ENCODE assay signal across 9 mouse cellular contexts in the genomic region with DNA sequence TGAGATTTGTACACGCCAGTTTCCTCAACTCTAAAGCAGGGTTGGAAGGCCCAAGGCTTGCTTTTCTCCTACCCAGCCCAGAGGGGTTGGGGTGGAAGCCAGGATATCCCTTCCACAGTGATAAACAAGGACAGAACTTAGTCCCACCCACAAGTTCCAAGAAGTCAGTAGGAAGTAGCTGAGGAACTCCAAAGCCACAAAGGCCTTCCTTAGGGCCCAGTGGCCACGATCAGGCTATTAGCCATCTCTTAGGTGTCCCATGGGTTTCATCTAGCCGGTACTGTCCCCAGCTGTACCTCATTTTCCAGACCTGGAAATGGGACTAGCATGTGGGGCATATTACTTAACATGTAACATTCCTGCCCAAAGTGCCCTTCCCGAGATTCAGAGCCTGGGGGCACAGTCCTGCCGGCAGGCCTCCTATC.
DNase-seq lines count a peak whose midpoint lies in the region; ATAC-seq and TF ChIP-seq lines count a peak whose summit lies in the region.
"Had no signal": no experiment of that assay in that cellular context is flagged by ENCODE, and none has a peak within 500 bp of the region (broad histone marks: within the 10 kb centered on the region; RNA-seq: fewer than 3 reads in every experiment).

No protein-coding gene starts in this region.

- WGBS in thymus, adult 2 months: 24% methylated on average over 5 of the region's 5 CpGs
- WGBS in heart, embryonic 16.5 days: 43% methylated on average over 5 of the region's 5 CpGs
- 13% methylated on average over 5 of the region's 5 CpGs for WGBS in limb, embryonic 14.5 days
- 59% methylated on average over 5 of the region's 5 CpGs for WGBS in stomach, embryonic 16.5 days

- H3K27me3 ChIP-seq in thymus, adult 2 months (ENCODE audit: control insufficient read depth, insufficient read depth, low read length): no peaks in the 10 kb centered on the region
- no peaks in the 10 kb centered on the region for H3K27me3 ChIP-seq in heart, embryonic 16.5 days (ENCODE audit: control insufficient read depth, insufficient read depth, low read length)
- H3K27me3 ChIP-seq in limb, embryonic 14.5 days (ENCODE audit: control insufficient read depth, insufficient read depth, low read length): no peaks in the 10 kb centered on the region
- no peaks in the 10 kb centered on the region for H3K27me3 ChIP-seq in stomach, embryonic 16.5 days (ENCODE audit: control insufficient read depth, insufficient read depth, low read length)

- H3K4me2 ChIP-seq in heart, embryonic 16.5 days (ENCODE audit: low read depth, low read length): no peak overlapping the region; the same call in 1 of the 2 replicates
- H3K4me2 ChIP-seq in limb, embryonic 14.5 days (replicated peaks; ENCODE audit: low read depth, low read length, severe bottlenecking): peak overlapping the region; percentile 29
- H3K4me2 ChIP-seq in stomach, embryonic 16.5 days (ENCODE audit: low read depth, low read length): no peak overlapping the region

- H3K9me3 ChIP-seq in heart, embryonic 16.5 days (replicated peaks; ENCODE audit: control insufficient read depth, low read length): no peaks in the 10 kb centered on the region
- H3K9me3 ChIP-seq in limb, embryonic 14.5 days (ENCODE audit: control insufficient read depth, low read length): no peaks in the 10 kb centered on the region
- H3K9me3 ChIP-seq in stomach, embryonic 16.5 days (replicated peaks; ENCODE audit: control insufficient read depth, low read length): no peaks in the 10 kb centered on the region

- H3K4me1 ChIP-seq in thymus, adult 2 months (replicated peaks; ENCODE audit: control insufficient read depth, insufficient read depth, low read length): peaks cover 33% of the 10 kb centered on the region
- H3K4me1 ChIP-seq in heart, embryonic 16.5 days (ENCODE audit: control insufficient read depth, insufficient read depth, low read length): peaks cover 57% of the 10 kb centered on the region
- H3K4me1 ChIP-seq in limb, embryonic 14.5 days (ENCODE audit: control insufficient read depth, insufficient read depth, low read length): peaks cover 46% of the 10 kb centered on the region
- peaks cover 37% of the 10 kb centered on the region for H3K4me1 ChIP-seq in stomach, embryonic 16.5 days (ENCODE audit: control insufficient read depth, insufficient read depth, low read length)

- peak overlapping the region; percentile 88 for H3K27ac ChIP-seq in thymus, adult 2 months (ENCODE audit: control insufficient read depth, insufficient read depth, low read length)
- peak overlapping the region; percentile 91 for H3K27ac ChIP-seq in heart, embryonic 16.5 days (ENCODE audit: low read length)
- peak overlapping the region; percentile 81 for H3K27ac ChIP-seq in limb, embryonic 14.5 days (replicated peaks; ENCODE audit: low read depth, low read length)
- H3K27ac ChIP-seq in stomach, embryonic 16.5 days (ENCODE audit: low read length): peak overlapping the region; percentile 94

- no peak for DNase-seq in thymus, adult 2 months
- no peak for DNase-seq in thymus, postnatal 0 days (ENCODE audit: low spot score)
- DNase-seq in limb, embryonic 14.5 days (ENCODE audit: low spot score): no peak
- no peak for DNase-seq in adrenal gland, postnatal 4 days (ENCODE audit: low spot score in 2 of 2)
- no peak for DNase-seq in layer of hippocampus, adult 11-12 months (ENCODE audit: low spot score)
- no peak for DNase-seq in adrenal gland, postnatal 14 days

- TF ChIP-seq CTCF in thymus, adult 2 months (IDR thresholded peaks at IDR 0.05; ENCODE audit: borderline replicate concordance, control insufficient read depth, extremely low read depth, insufficient read depth, low read length, poor library complexity): no peak

- no peak for TF ChIP-seq POLR2A in thymus, adult 2 months (IDR thresholded peaks at IDR 0.05; ENCODE audit: control insufficient read depth, extremely low read depth, insufficient read depth, low read length, poor library complexity)
- TF ChIP-seq POLR2A in limb, embryonic 14.5 days (IDR thresholded peaks at IDR 0.05; ENCODE audit: borderline replicate concordance, extremely low read depth, insufficient read depth, insufficient read length): no peak

- no peaks in the 10 kb centered on the region for H3K36me3 ChIP-seq in thymus, adult 2 months (ENCODE audit: control insufficient read depth, insufficient read depth, low read length)
- H3K36me3 ChIP-seq in heart, embryonic 16.5 days (ENCODE audit: control insufficient read depth, insufficient read depth): no peaks in the 10 kb centered on the region
- H3K36me3 ChIP-seq in limb, embryonic 14.5 days (ENCODE audit: control insufficient read depth, insufficient read depth, low read length): no peaks in the 10 kb centered on the region
- H3K36me3 ChIP-seq in stomach, embryonic 16.5 days (ENCODE audit: control insufficient read depth, insufficient read depth, low read length): no peaks in the 10 kb centered on the region

- 0 out of 2 replicates have a peak, but pooled peaks have one; percentile 8 for ATAC-seq in heart, embryonic 16.5 days (replicated peaks; ENCODE audit: extremely low read depth, insufficient read depth, low FRiP score)
- ATAC-seq in limb, embryonic 14.5 days (ENCODE audit: low FRiP score, low read depth): 0 out of 2 replicates have a peak, but pooled peaks have one; percentile 6
- ATAC-seq in stomach, embryonic 16.5 days (ENCODE audit: insufficient read depth, low FRiP score): no peak

- H3K9ac ChIP-seq in heart, embryonic 16.5 days (ENCODE audit: low read length): peak overlapping the region; percentile 58
- H3K9ac ChIP-seq in limb, embryonic 14.5 days (ENCODE audit: low read depth, low read length, severe bottlenecking): no peak overlapping the region
- no peak overlapping the region for H3K9ac ChIP-seq in stomach, embryonic 16.5 days (ENCODE audit: low read length)

- H3K4me3 ChIP-seq in thymus, adult 2 months (ENCODE audit: control insufficient read depth, insufficient read depth, low read length): no peak overlapping the region
- H3K4me3 ChIP-seq in heart, embryonic 16.5 days (ENCODE audit: low read length): no peak overlapping the region
- no peak overlapping the region for H3K4me3 ChIP-seq in limb, embryonic 14.5 days (replicated peaks; ENCODE audit: low read length)
- H3K4me3 ChIP-seq in stomach, embryonic 16.5 days (replicated peaks; ENCODE audit: low read length): no peak overlapping the region
- H3K4me3 ChIP-seq: myocyte had no signal
